Mouse (Mus musculus) limb, embryonic 13.5 days (tissue): Measurements from ENCODE around the gene Lpcat2. TPM values are rescaled to one million over a fixed set of nuclear protein-coding genes. Genes with fewer than 3 reads are reported as not detected.

Experiments used
- ATAC-seq: fragments of 200-750 bp; cut with Nextera tagmentation; 2 replicates; pipeline ENCODE4 v1.8.0; 2017; ENCODE audit warnings: low read depth, moderate number of reproducible peaks, moderate TSS enrichment; ENCODE audit not compliant: low FRiP score
- H3K27ac ChIP-seq: fragments of 300-500 bp; sonication (generic); 2 replicates; pipeline ENCODE4 v1.5.1; 2015; ENCODE audit warnings: inconsistent platforms, mild to moderate bottlenecking, moderate library complexity
- H3K27me3 ChIP-seq: fragments of 300-500 bp; sonication (generic); 2 replicates; pipeline ENCODE4 v1.6.1; 2015; ENCODE audit warnings: mild to moderate bottlenecking, inconsistent platforms
- H3K36me3 ChIP-seq: fragments of 300-500 bp; sonication (generic); 2 replicates; pipeline ENCODE4 v1.6.1; 2015; ENCODE audit warnings: inconsistent platforms, mild to moderate bottlenecking, moderate library complexity
- H3K4me1 ChIP-seq: fragments of 300-500 bp; sonication (generic); 2 replicates; pipeline ENCODE4 v1.6.1; 2015; ENCODE audit warnings: inconsistent platforms
- H3K4me2 ChIP-seq: fragments of 300-500 bp; sonication (generic); replicated peaks from 2 replicates; pipeline ENCODE4 v1.6.1; 2015; ENCODE audit warnings: inconsistent platforms, mild to moderate bottlenecking, moderate library complexity
- H3K4me3 ChIP-seq: fragments of 300-500 bp; sonication (generic); 2 replicates; pipeline ENCODE4 v1.5.1; 2015; ENCODE audit warnings: moderate library complexity, mild to moderate bottlenecking, inconsistent platforms
- H3K9ac ChIP-seq: fragments of 300-500 bp; sonication (generic); 2 replicates; pipeline ENCODE4 v1.6.1; 2015; ENCODE audit warnings: mild to moderate bottlenecking, inconsistent platforms
- H3K9me3 ChIP-seq: fragments of 300-500 bp; sonication (generic); 2 replicates; pipeline ENCODE4 v1.6.1; 2016; ENCODE audit warnings: inconsistent platforms
- WGBS: fragments of 180-500 bp; shearing (Covaris S2); methylation state at CpG from one replicate; pipeline ENCODE4 v1.1.7; 2015; 5-methylcytosine and 5-hydroxymethylcytosine counted together
- polyA plus RNA-seq: library from polyadenylated mRNA; unstranded; fragments of >200 nt; fragmentation: Nextera tagmentation; extraction: Ambion mirVana; gene quantifications from 2 replicates; pipeline ENCODE4 v1.2.1, GENCODE M21; 2015

Gene Lpcat2
- polyA plus RNA-seq, 1 experiment from 2014 or later, result 11.8 TPM

DNA sequence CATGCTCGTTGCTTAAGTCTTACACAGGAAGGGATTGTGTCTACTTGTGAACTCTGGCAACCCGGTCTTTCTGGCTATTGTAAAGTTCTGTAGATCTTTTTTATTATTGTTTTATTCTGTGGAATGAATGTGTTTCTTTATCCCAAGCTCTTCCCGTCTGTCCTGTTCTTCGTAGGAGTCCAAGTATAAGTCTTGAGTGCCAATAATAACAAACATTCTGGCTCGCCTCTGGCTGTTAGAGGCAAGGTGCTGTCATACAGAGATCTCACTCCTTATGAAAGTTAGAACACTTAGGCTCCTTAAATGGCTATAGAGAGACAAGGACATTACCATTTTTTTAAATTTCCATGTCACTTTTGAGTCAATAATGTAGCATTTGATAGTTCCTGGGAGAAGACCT lies 41.5 kb downstream of the Lpcat2 start:
- Histone ChIP-seq H3K4me3 (no peak overlapping the region), H3K27me3 (no peaks in the 10 kb centered on the region), H3K4me2 (no peak overlapping the region), H3K36me3 (0 out of 2 replicates have a peak, but pooled peaks cover under 1% of the 10 kb centered on the region), H3K4me1 (no peaks in the 10 kb centered on the region), H3K27ac (no peak overlapping the region), H3K9ac (no peak overlapping the region), H3K9me3 (no peaks in the 10 kb centered on the region)
- no peak for ATAC-seq
- WGBS, result 77% methylated on average over 5 of the region's 5 CpGs

DNA sequence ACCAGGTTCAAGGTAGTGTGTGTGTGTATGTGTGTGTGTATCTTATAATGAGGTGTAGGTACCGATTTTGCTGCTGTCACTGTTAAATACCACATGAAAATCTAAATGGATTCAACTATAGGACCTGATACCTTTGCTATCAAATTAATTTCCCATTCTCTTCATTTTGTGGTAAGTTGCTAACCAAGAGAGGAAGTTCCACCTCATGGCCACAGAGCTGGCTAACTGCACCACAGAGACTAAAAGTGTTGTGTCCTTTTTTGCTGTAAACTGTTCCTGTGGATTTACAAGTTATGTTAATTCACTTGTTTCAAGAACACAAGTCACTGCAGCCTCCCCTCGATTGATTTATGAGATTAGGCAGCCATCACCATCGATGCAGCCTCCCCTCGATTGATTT lies 42.7 kb downstream of the Lpcat2 start:
- no peak overlapping the region for H3K27ac ChIP-seq
- ATAC-seq, result no peak
- no peak overlapping the region for H3K9ac ChIP-seq
- H3K9me3 ChIP-seq, result no peaks in the 10 kb centered on the region
- no peaks in the 10 kb centered on the region for H3K36me3 ChIP-seq
- H3K4me1 ChIP-seq, result no peaks in the 10 kb centered on the region
- no peak overlapping the region for H3K4me3 ChIP-seq
- H3K27me3 ChIP-seq, result no peaks in the 10 kb centered on the region
- H3K4me2 ChIP-seq, result no peak overlapping the region
- WGBS, result 73% methylated on average over 4 of the region's 4 CpGs

DNA sequence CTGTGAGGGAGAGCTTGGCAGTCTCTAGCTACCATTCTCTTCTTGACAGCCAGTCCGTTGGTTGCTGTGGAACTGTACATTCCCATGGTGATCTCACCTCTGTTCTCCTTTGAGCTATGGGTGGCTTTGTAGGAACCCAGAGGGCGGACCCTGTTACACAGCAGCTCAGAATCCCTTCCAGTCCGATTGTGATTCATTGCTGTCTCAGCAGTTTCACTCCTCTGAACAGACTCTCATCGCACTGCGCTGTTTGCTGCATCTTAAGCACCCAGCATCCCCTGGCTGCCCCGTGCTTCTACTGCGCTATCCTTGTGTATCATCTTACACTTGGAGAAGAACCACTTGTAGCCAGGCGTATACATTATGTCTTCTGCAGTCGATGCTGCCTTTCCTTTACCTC lies 44.5 kb downstream of the Lpcat2 start:
- 88% methylated on average over 9 of the region's 9 CpGs for WGBS
- Histone ChIP-seq H3K27me3 (no peaks in the 10 kb centered on the region), H3K9ac (no peak overlapping the region), H3K4me3 (no peak overlapping the region), H3K36me3 (no peaks in the 10 kb centered on the region), H3K4me2 (no peak overlapping the region), H3K4me1 (peaks cover 2% of the 10 kb centered on the region; the same call in 1 of the 2 replicates), H3K9me3 (no peaks in the 10 kb centered on the region), H3K27ac (no peak overlapping the region)
- no peak for ATAC-seq

DNA sequence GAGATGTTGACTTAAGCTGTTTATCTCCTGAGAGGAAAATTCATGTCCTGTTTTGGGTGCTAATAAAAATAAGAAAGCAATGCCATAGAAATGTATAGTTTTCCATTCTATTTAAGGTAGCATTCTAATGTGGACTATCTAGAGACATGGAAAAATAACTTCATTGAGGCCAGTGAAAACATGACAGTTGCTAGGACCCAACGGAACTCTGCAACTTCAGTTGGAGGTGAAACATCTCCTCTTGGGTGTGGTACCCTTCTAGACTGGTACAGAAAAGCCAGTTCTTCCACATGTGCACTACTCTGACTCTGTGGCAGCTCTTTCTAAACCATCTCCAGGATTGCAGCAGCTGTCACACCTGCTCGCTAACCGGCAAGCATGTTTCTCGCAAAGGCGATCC lies 46.0 kb downstream of the Lpcat2 start, which contains the start of gene Capns2:
Capns2 (plus strand) TSS at position 301 of the 400 bp plus-strand sequence.
- Histone ChIP-seq H3K9ac (no peak within 1 kb of the TSS), H3K4me3 (no peak within 1 kb of the TSS), H3K4me2 (no peak within 1 kb of the TSS), H3K36me3 (no peaks in the 10 kb centered on the region), H3K27me3 (no peaks in the 10 kb centered on the region), H3K27ac (no peak within 1 kb of the TSS), H3K4me1 (peaks cover 2% of the 10 kb centered on the region; the same call in 1 of the 2 replicates), H3K9me3 (no peaks in the 10 kb centered on the region)
- ATAC-seq, result no peak
- 87% methylated on average over 5 of the region's 5 CpGs for WGBS

DNA sequence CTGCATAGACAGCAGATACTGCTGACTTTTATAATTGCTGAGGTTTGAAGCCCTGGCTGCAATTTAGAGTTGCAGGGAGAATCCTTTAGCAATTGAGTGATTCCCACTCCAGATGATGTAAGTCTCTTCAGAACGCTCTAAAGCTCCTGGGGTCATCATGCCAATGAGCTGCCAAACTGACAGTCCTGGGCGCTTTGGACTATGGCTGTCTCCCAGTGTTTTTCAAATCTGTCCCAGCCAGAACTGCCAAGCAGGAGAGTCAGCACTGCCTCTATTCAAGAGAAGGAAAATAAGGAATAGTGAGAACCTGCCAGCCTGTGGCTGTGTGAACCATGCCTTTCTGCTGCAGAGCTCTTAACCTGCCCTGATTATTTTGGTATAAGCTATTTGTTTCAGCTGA lies 47.8 kb downstream of the Lpcat2 start:
- peaks cover 2% of the 10 kb centered on the region; the same call in 1 of the 2 replicates for H3K4me1 ChIP-seq
- H3K36me3 ChIP-seq, result no peaks in the 10 kb centered on the region
- no peak overlapping the region for H3K4me2 ChIP-seq
- no peaks in the 10 kb centered on the region for H3K9me3 ChIP-seq
- WGBS, result 84% methylated on average over 2 of the region's 2 CpGs
- no peak overlapping the region for H3K9ac ChIP-seq
- H3K4me3 ChIP-seq, result no peak overlapping the region
- no peak overlapping the region for H3K27ac ChIP-seq
- H3K27me3 ChIP-seq, result no peaks in the 10 kb centered on the region
- no peak for ATAC-seq

DNA sequence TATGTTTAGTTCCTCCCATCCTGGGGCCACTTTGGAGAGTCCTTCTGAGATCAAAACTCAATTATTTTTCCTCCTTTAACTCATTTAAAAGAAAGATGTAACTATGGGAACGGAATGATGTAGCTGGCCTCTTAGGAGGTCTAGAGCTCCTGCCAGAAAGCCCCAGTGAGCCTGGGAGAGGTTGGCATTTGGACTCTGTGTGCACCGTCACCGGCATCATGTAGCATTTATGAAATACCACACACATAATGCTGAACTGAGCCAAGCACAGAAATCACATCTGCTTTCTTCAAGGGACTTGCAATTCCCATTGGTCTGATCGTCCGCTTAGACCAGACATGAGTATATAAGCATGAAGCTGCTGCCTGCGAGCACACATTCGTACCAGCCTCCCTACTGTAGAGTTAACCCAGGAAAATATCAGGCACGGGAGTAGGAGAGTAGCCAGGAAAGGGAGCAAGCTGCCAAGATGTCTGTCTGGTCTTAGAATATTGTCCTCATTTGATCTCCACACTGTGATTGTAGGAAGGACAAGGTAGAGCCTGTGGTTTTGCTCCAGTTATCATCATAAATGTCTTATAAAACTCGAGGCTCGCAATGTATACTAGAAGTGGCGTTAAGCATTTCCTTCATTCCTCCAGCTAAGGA lies 48.5 kb downstream of the Lpcat2 start:
- H3K9ac ChIP-seq, result no peak overlapping the region
- H3K4me3 ChIP-seq, result no peak overlapping the region
- no peaks in the 10 kb centered on the region for H3K36me3 ChIP-seq
- no peak overlapping the region for H3K27ac ChIP-seq
- H3K4me1 ChIP-seq, result peaks cover 2% of the 10 kb centered on the region; the same call in 1 of the 2 replicates
- no peaks in the 10 kb centered on the region for H3K27me3 ChIP-seq
- no peak for ATAC-seq
- H3K9me3 ChIP-seq, result no peaks in the 10 kb centered on the region
- H3K4me2 ChIP-seq, result no peak overlapping the region
- WGBS, result 80% methylated on average over 11 of the region's 11 CpGs

DNA sequence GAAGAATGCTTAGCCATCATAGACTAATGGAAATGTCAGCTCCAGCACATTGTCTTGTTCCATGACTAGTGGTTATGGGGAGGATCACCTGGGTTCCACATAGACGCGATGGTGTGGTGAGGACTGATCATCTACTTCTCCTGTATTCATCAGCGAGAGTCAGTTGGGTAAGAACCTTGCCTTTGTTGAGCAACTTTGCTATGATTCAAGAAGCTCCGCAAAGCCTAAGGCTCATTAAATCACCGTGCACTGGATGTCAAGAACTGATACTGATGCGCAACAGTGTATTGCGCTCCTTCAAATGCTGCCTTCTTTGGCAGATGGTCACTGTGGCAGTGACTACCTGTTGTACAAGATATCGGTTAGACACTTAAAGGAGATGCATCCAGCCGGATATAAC lies 51.4 kb downstream of the Lpcat2 start:
- no peaks in the 10 kb centered on the region for H3K9me3 ChIP-seq
- H3K27me3 ChIP-seq, result no peaks in the 10 kb centered on the region
- no peak overlapping the region for H3K4me2 ChIP-seq
- H3K36me3 ChIP-seq, result peaks cover 4% of the 10 kb centered on the region; the same call in 1 of the 2 replicates
- ATAC-seq, result no peak
- peaks cover 2% of the 10 kb centered on the region; the same call in 1 of the 2 replicates for H3K4me1 ChIP-seq
- 96% methylated on average over 9 of the region's 9 CpGs for WGBS
- no peak overlapping the region for H3K27ac ChIP-seq
- H3K9ac ChIP-seq, result no peak overlapping the region
- no peak overlapping the region for H3K4me3 ChIP-seq

DNA sequence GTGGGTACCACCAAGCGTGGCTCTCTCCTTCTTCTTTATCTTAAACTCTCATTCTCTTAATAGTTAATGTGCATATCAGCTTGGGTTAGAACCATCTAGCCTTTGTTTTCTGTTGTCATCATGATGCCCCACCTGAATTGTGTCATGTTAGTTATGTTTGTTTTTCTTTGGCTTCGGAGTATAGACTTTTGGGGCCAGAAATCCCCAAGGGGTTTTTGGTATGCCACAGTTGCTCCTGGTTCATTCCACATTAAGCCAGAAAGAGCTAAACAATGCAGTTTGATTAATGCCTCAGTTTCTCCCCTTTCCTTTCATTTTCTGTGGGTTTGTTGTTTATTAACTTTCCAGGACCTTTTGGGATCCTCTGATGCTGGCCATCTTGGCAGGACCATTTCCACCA lies 53.3 kb downstream of the Lpcat2 start:
- no peaks in the 10 kb centered on the region for H3K27me3 ChIP-seq
- ATAC-seq, result no peak
- no peaks in the 10 kb centered on the region for H3K4me1 ChIP-seq
- H3K36me3 ChIP-seq, result peaks cover 4% of the 10 kb centered on the region; the same call in 1 of the 2 replicates
- H3K9me3 ChIP-seq, result no peaks in the 10 kb centered on the region
- no peak overlapping the region for H3K27ac ChIP-seq
- no peak overlapping the region for H3K4me2 ChIP-seq
- no peak overlapping the region for H3K9ac ChIP-seq
- WGBS, result 86% methylated on average over 2 of the region's 2 CpGs
- no peak overlapping the region for H3K4me3 ChIP-seq

DNA sequence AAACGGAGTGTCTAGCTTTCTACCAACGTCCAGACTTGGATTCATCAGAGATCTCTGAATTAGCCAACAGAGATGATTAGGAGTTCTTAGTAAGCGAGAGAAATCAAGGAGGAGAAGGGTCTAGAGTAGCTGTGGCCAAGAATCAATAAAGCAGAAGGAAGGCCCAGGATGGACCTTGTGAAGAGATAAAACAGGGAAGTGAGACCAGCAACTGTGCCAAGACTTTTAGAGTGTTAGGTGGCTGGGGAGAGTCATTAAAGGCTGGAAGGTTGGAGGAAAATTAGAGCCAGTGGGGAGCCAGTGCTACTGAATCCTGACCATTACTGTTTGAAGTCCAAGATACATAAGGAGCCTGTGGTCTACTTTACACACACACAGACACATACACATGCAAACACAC lies 56.3 kb downstream of the Lpcat2 start:
- no peak for ATAC-seq
- H3K4me1 ChIP-seq, result peaks cover 4% of the 10 kb centered on the region; the same call in 1 of the 2 replicates
- H3K4me2 ChIP-seq, result no peak overlapping the region
- 80% methylated on average over 3 of the region's 3 CpGs for whole genome bisulfite sequencing
- H3K9me3 ChIP-seq, result no peaks in the 10 kb centered on the region
- H3K27ac ChIP-seq, result no peak overlapping the region
- H3K27me3 ChIP-seq, result no peaks in the 10 kb centered on the region
- H3K4me3 ChIP-seq, result no peak overlapping the region
- peaks cover 4% of the 10 kb centered on the region; the same call in 1 of the 2 replicates for H3K36me3 ChIP-seq
- H3K9ac ChIP-seq, result no peak overlapping the region

DNA sequence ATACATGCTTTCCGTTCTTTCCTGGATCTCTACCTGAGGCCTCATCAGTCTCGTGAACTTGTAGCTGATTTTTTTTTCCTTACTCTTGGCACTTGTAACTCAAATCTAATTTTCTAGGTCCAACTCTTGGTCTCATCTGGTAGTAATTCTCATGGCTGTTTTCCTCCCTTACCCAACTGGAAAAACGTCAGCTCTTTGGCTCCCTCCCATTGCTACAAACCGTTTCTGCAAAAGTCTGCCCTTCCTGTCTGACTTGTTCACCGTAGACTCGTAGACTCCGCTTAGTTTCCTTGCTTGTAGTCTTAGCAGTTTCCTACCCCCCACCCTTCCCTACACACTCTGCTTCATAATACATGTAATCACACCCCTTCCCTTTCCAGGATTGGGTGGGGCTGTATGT lies 58.3 kb downstream of the Lpcat2 start:
- H3K27ac ChIP-seq, result no peak overlapping the region
- no peak overlapping the region for H3K9ac ChIP-seq
- no peak overlapping the region for H3K4me2 ChIP-seq
- no peaks in the 10 kb centered on the region for H3K9me3 ChIP-seq
- no peaks in the 10 kb centered on the region for H3K27me3 ChIP-seq
- 60% methylated on average over 7 of the region's 7 CpGs for WGBS
- peaks cover 4% of the 10 kb centered on the region; the same call in 1 of the 2 replicates for H3K4me1 ChIP-seq
- H3K4me3 ChIP-seq, result no peak overlapping the region
- no peak for ATAC-seq
- H3K36me3 ChIP-seq, result peaks cover 4% of the 10 kb centered on the region; the same call in 1 of the 2 replicates

DNA sequence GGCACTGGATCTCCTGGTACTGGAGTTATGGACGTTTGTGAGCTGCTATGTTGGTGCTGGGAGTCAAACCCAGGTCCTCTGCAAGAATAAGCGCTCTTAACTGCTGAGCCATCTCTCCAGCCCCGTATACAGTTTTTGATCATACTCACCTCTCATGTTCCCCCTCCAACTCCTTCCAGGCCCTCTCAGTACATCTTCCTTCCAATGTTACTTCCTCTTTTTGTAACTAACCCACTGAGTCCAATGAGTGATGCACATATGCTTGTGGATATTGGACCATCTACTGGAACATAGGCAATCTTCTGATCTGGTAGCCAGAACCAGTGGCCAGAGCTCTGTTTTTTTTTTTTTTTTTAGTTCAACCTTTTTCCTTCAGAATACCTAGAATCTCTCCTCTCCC lies 60.9 kb downstream of the Lpcat2 start:
- no peak for ATAC-seq

DNA sequence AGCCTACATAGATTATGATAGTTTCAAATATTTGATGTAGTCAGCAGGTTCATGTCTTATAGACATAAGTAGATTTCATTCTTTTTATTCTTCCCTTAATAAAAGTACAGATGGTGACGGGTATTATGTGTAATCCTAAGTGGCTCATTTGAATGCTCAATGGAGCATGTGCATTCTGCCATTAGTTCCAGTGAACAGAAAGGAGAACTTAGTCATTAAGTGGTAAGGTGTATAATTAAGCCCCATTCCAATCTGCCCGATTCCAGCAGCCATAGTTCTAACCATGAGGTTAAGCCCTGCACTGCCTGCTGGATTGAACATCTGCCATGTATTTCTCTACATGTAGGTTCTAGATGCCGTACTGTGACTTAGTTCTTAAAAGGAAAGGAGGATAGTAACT lies 66.6 kb downstream of the Lpcat2 start:
- H3K27me3 ChIP-seq, result no peaks in the 10 kb centered on the region
- no peak overlapping the region for H3K9ac ChIP-seq
- H3K4me3 ChIP-seq, result no peak overlapping the region
- no peaks in the 10 kb centered on the region for H3K4me1 ChIP-seq
- H3K4me2 ChIP-seq, result no peak overlapping the region
- ATAC-seq, result no peak
- H3K27ac ChIP-seq, result no peak overlapping the region
- 89% methylated on average over 3 of the region's 3 CpGs for WGBS
- H3K9me3 ChIP-seq, result no peaks in the 10 kb centered on the region
- no peaks in the 10 kb centered on the region for H3K36me3 ChIP-seq

More for the DNA sequence above, 60.9 kb downstream of the Lpcat2 start:
- Histone ChIP-seq H3K27me3 (no peaks in the 10 kb centered on the region), H3K4me3 (no peak overlapping the region), H3K4me1 (peaks cover 4% of the 10 kb centered on the region; the same call in 1 of the 2 replicates), H3K27ac (no peak overlapping the region), H3K9me3 (no peaks in the 10 kb centered on the region), H3K36me3 (no peaks in the 10 kb centered on the region; the same call in 1 of the 2 replicates), H3K4me2 (no peak overlapping the region), H3K9ac (no peak overlapping the region)
- 88% methylated on average over 3 of the region's 3 CpGs for WGBS

DNA sequence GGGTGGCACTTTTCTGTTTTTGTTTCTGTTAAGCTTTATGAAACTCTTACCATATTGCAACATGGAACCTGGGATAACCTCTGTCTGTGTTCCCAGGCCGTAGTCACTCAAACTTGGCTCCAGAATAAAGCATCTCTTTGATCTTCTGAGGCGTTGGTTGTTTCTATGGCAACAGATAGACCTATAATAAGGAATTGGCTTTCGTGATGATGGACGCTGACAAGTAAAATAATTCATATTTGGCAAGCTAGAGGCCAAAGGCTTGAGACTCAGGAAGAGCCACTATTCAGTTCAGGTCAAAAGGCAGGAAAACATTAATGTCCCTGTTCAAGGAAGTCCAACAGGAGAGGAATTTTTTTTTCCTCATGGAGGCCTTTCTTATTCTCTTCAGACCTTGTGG lies 73.8 kb downstream of the Lpcat2 start:
- 69% methylated on average over 4 of the region's 4 CpGs for WGBS
- H3K4me3 ChIP-seq, result no peak overlapping the region
- no peaks in the 10 kb centered on the region for H3K4me1 ChIP-seq
- H3K27me3 ChIP-seq, result no peaks in the 10 kb centered on the region
- H3K36me3 ChIP-seq, result no peaks in the 10 kb centered on the region
- ATAC-seq, result no peak
- no peak overlapping the region for H3K27ac ChIP-seq
- H3K4me2 ChIP-seq, result no peak overlapping the region
- no peak overlapping the region for H3K9ac ChIP-seq
- peaks cover 9% of the 10 kb centered on the region for H3K9me3 ChIP-seq
